Mouse (Mus musculus): ENCODE measurements around the gene Trpm7.
A peak's percentile ranks its signal among the peaks of the same experiment; 100 is the strongest.

GRCm38 (mm10) chr2:126768194-126768593, 107.8 kb downstream of the Trpm7 start:
- TF ChIP-seq CTCF (IDR thresholded peaks at IDR 0.05; ENCODE audit: low read depth, low read length) (peak; percentile 35), POLR2A (IDR thresholded peaks at IDR 0.05; ENCODE audit: insufficient read depth, low read length) (no peak)
